ENCODE assay signal across 24 mouse cellular contexts in genomic region chr2:28552301-28552700, GRCm38 (mm10). TPM values are rescaled to one million over a fixed set of nuclear protein-coding genes. Genes with fewer than 3 reads are reported as not detected.
DNase-seq lines count a peak whose midpoint lies in the region; ATAC-seq and TF ChIP-seq lines count a peak whose summit lies in the region.
"Had no signal": no experiment of that assay in that cellular context is flagged by ENCODE, and none has a peak within 500 bp of the region (broad histone marks: within the 10 kb centered on the region; RNA-seq: fewer than 3 reads in every experiment).

No protein-coding gene starts in this region.

- DNase-seq in cerebellum, adult 11 months, result peak; percentile 22
- DNase-seq in cerebellum, postnatal 36 days, result no peak
- DNase-seq in cerebellum, adult 9-11 months, result peak; percentile 50
- no peak for DNase-seq in cerebellum, postnatal 4 days (ENCODE audit: low spot score in 2 of 2)
- DNase-seq in cerebellum, postnatal 14 days, result peak; percentile 42 to 54
- DNase-seq in gastrocnemius, adult 2 months, result peak; percentile 74
- no peak for DNase-seq in gastrocnemius, postnatal 10 days
- DNase-seq: adrenal gland, adult 8-10 months; adrenal gland, postnatal 14 days; adrenal gland, postnatal 36 days; B cell, adult 2 months; forebrain, postnatal 0 days had no signal

- no peak overlapping the region for H3K4me3 ChIP-seq in gastrocnemius, adult 2 months
- H3K4me3 ChIP-seq: embryonic facial prominence, embryonic 10.5 days; embryonic facial prominence, embryonic 12.5 days; forebrain, embryonic 13.5 days; forebrain, embryonic 15.5 days had no signal

- no peak for ATAC-seq in cerebellum, adult (ENCODE audit: insufficient number of reproducible peaks, low FRiP score, low TSS enrichment)
- ATAC-seq: activated CD4-positive, CD25-positive, alpha-beta regulatory T cell, adult 4 months; CD4-positive, CD25-positive, alpha-beta regulatory T cell, adult 4 months; forebrain, embryonic 13.5 days; forebrain, embryonic 15.5 days; forebrain, postnatal 0 days; Patski had no signal

- no peak overlapping the region for H3K27ac ChIP-seq in gastrocnemius, adult 2 months
- H3K27ac ChIP-seq: embryonic facial prominence, embryonic 10.5 days; embryonic facial prominence, embryonic 12.5 days; forebrain, embryonic 13.5 days; forebrain, embryonic 15.5 days had no signal

- no peak for TF ChIP-seq CTCF in gastrocnemius, adult 2 months (IDR thresholded peaks at IDR 0.05)

- intact Hi-C loops in gastrocnemius, adult 2 months (cut with DNase I), result no loop called here

RNA-seq across cellular contexts. Expression of gene Cel, which starts 10.9 kb away (rescaled TPM):
- not detected for total RNA-seq in gastrocnemius, adult 2 months (2021)
- total RNA-seq in gastrocnemius, postnatal 10 days (2021), result not detected
- total RNA-seq: adrenal gland, adult 18-20 months; adrenal gland, adult 8-10 months; adrenal gland, postnatal 36 days; CH12.LX; forebrain, postnatal 0 days; G1E; gastrocnemius, adult 8-10 months had no signal

RNA-seq across cellular contexts. Expression of gene Gtf3c5, which starts 31.2 kb away (rescaled TPM):
- 1 to 10 TPM; 7.2 to 8.0 TPM for total RNA-seq in gastrocnemius, adult 2 months (2021)
- total RNA-seq in gastrocnemius, postnatal 10 days (2021), result 10 to 100 TPM in 1 of 2 experiments, 1 to 10 TPM in 1; 9.1 to 10.2 TPM

RNA-seq across cellular contexts. Expression of gene Ralgds, which starts 39.4 kb away (rescaled TPM):
- total RNA-seq in gastrocnemius, adult 2 months (2021), result 10 to 100 TPM in 1 of 2 experiments, 1 to 10 TPM in 1; 9.9 to 10.1 TPM
- 10 to 100 TPM; 33.1 to 43.9 TPM for total RNA-seq in gastrocnemius, postnatal 10 days (2021)

RNA-seq across cellular contexts. Expression of gene Gm10134, which starts 46.4 kb away (rescaled TPM):
- under 1 TPM in 1 of 2 experiments, not detected in 1; 0.98 TPM for total RNA-seq in gastrocnemius, adult 2 months (2021)
- total RNA-seq in gastrocnemius, postnatal 10 days (2021), result 1 to 10 TPM in 1 of 2 experiments, not detected in 1; 2.0 TPM
- total RNA-seq: CH12.LX; forebrain, postnatal 0 days; G1E had no signal

RNA-seq across cellular contexts. Expression of gene Gbgt1, which starts 55.6 kb away (rescaled TPM):
- total RNA-seq in gastrocnemius, adult 2 months (2021), result 1 to 10 TPM in 1 of 2 experiments, under 1 TPM in 1; 0.56 to 1.1 TPM
- total RNA-seq in gastrocnemius, postnatal 10 days (2021), result 1 to 10 TPM; 1.9 to 3.5 TPM
- total RNA-seq: CH12.LX, G1E had no signal

Comparison
In these comparisons a context has a peak if more than half of its experiments do, and no peak if none do; other contexts are left out.
1. DNase-seq: peak in cerebellum, adult 11 months (single experiment), cerebellum, adult 9-11 months (single experiment), cerebellum, postnatal 14 days (2 of 2) and gastrocnemius, adult 2 months (single experiment); none in cerebellum, postnatal 36 days (0 of 2), cerebellum, postnatal 4 days (0 of 2) and gastrocnemius, postnatal 10 days (single experiment).